Mouse (Mus musculus) G1E (cell line): Measurements from ENCODE around the gene Mipep. TPM values are rescaled to one million over a fixed set of nuclear protein-coding genes. Genes with fewer than 3 reads are reported as not detected.

Experiments used
- ATAC-seq: 2 replicates; pipeline ENCODE4 v1.8.0; 2016; ENCODE audit warnings: mild to moderate bottlenecking; ENCODE audit not compliant: insufficient number of reproducible peaks, poor library complexity, low FRiP score, severe bottlenecking; ENCODE audit errors: extremely low read depth
- DNase-seq: peaks from one replicate; pipeline ENCODE4 v3.0.0; 2012; ENCODE audit warnings: low spot score
- H3K27me3 ChIP-seq: 2 replicates; pipeline ENCODE4 v1.6.1; 2012; ENCODE audit warnings: mild to moderate bottlenecking, low read length, inconsistent platforms; ENCODE audit not compliant: insufficient read depth
- H3K36me3 ChIP-seq: replicated peaks from 2 replicates; pipeline ENCODE3; 2012; ENCODE audit warnings: mild to moderate bottlenecking, inconsistent platforms
- H3K4me1 ChIP-seq: 2 replicates; pipeline ENCODE4 v1.6.1; 2012; ENCODE audit warnings: low read depth, low read length, inconsistent platforms, mixed read lengths; ENCODE audit not compliant: insufficient read depth
- H3K4me3 ChIP-seq: 2 replicates; pipeline ENCODE4 v1.5.1; 2012; ENCODE audit warnings: low read depth, mild to moderate bottlenecking, inconsistent platforms, low read length, moderate library complexity, mixed read lengths
- H3K9me3 ChIP-seq: replicated peaks from 2 replicates; pipeline ENCODE4 v1.6.1; 2012; ENCODE audit warnings: inconsistent platforms
- CTCF ChIP-seq: IDR thresholded peaks from 2 replicates; pipeline ENCODE4 v1.5.1; 2012; ENCODE audit warnings: low read depth, low read length, inconsistent platforms, mixed read lengths
- GATA1 ChIP-seq: IDR thresholded peaks from 2 replicates; pipeline ENCODE4 v1.6.1; 2012; ENCODE audit warnings: borderline replicate concordance, low read length, inconsistent platforms, mixed read lengths
- GATA2 ChIP-seq: IDR thresholded peaks from 2 replicates; pipeline ENCODE4 v1.6.1; 2012; ENCODE audit warnings: low read depth, low read length, inconsistent platforms, borderline replicate concordance
- POLR2AphosphoS5 ChIP-seq: IDR thresholded peaks from 2 replicates; pipeline ENCODE4 v1.6.1; 2012; ENCODE audit warnings: low read depth, low read length, inconsistent platforms; ENCODE audit not compliant: insufficient replicate concordance
- TAL1 ChIP-seq: conservative IDR thresholded peaks from 2 replicates; pipeline ENCODE4 v1.6.1; 2012; ENCODE audit warnings: low read depth, low read length, inconsistent platforms, mixed read lengths
- polyA plus RNA-seq: library from polyadenylated mRNA; stranded (reverse); fragments of >175 nt; gene quantifications from 2 replicates; pipeline ENCODE4 v1.2.3, GENCODE M21; 2012
- total RNA-seq, 2 experiments: library from RNA; stranded (forward) in 1 of 2; stranded (reverse) in 1 of 2; fragments of 200-1000 nt in 1 of 2; fragments of >200 nt in 1 of 2; fragmentation: Nextera tagmentation in 1 of 2; gene quantifications; 2 replicates each; pipeline ENCODE4 v1.2.3; 2014 to 2017

Gene Mipep
- total and polyA plus RNA-seq, 3 experiments = 13.7 to 17.7 (median 17.3) TPM

GRCm38 (mm10) chr14:60771057-60771456 lies 13.3 kb upstream of the Mipep start:
- DNase-seq = peak; percentile 23
- TF ChIP-seq GATA1 = no peak
- peak; percentile 93 for TF ChIP-seq CTCF
- no peak for TF ChIP-seq TAL1
- TF ChIP-seq POLR2AphosphoS5 = no peak
- no peak for TF ChIP-seq GATA2
- Histone ChIP-seq H3K27me3 (0 out of 2 replicates have a peak, but pooled peaks cover 17% of the 10 kb centered on the region), H3K9me3 (no peaks in the 10 kb centered on the region), H3K4me3 (no peak overlapping the region; the same call in 1 of the 2 replicates), H3K4me1 (peaks cover 3% of the 10 kb centered on the region), H3K36me3 (no peaks in the 10 kb centered on the region)
- ATAC-seq = 0 out of 2 replicates have a peak, but pooled peaks have one; percentile 45

GRCm38 (mm10) chr14:60773476-60773875 lies 10.9 kb upstream of the Mipep start:
- TF ChIP-seq CTCF (no peak), TAL1 (no peak), GATA1 (no peak), POLR2AphosphoS5 (no peak), GATA2 (no peak)
- H3K4me3 ChIP-seq = no peak overlapping the region
- no peak for DNase-seq
- H3K9me3 ChIP-seq = no peaks in the 10 kb centered on the region
- peaks cover 13% of the 10 kb centered on the region for H3K4me1 ChIP-seq
- ATAC-seq = no peak
- 0 out of 2 replicates have a peak, but pooled peaks cover 13% of the 10 kb centered on the region for H3K27me3 ChIP-seq
- H3K36me3 ChIP-seq = no peaks in the 10 kb centered on the region

- Histone ChIP-seq H3K9me3 (0 out of 2 replicates have a peak, but pooled peaks cover 3% of the 10 kb centered on the region), H3K4me1 (peaks cover 10% of the 10 kb centered on the region), H3K27me3 (peaks cover 14% of the 10 kb centered on the region; the same call in 1 of the 2 replicates), H3K36me3 (no peaks in the 10 kb centered on the region), H3K4me3 (no peak overlapping the region)
- ATAC-seq = no peak
- no peak for DNase-seq
- TF ChIP-seq POLR2AphosphoS5 (no peak), GATA1 (no peak), CTCF (no peak), TAL1 (no peak), GATA2 (no peak)
Measured at GRCm38 (mm10) chr14:60776521-60776920, 7.9 kb upstream of the Mipep start.

- H3K27me3 ChIP-seq = peaks cover 13% of the 10 kb centered on the region; the same call in 1 of the 2 replicates
- no peak for DNase-seq
- H3K9me3 ChIP-seq = 0 out of 2 replicates have a peak, but pooled peaks cover 3% of the 10 kb centered on the region
- no peak for TF ChIP-seq GATA2
- TF ChIP-seq TAL1 = no peak
- no peak for TF ChIP-seq POLR2AphosphoS5
- no peak for TF ChIP-seq GATA1
- TF ChIP-seq CTCF = no peak
- no peaks in the 10 kb centered on the region for H3K36me3 ChIP-seq
- no peak overlapping the region for H3K4me3 ChIP-seq
- peaks cover 14% of the 10 kb centered on the region for H3K4me1 ChIP-seq
- peak; percentile 40; the same call in 1 of the 2 replicates for ATAC-seq
Measured at GRCm38 (mm10) chr14:60777485-60777919, 6.9 kb upstream of the Mipep start.

- H3K27me3 ChIP-seq = peaks cover 12% of the 10 kb centered on the region
- DNase-seq = no peak
- H3K9me3 ChIP-seq = 0 out of 2 replicates have a peak, but pooled peaks cover 3% of the 10 kb centered on the region
- ATAC-seq = no peak
- TF ChIP-seq CTCF (no peak), TAL1 (no peak), GATA1 (no peak), POLR2AphosphoS5 (no peak), GATA2 (no peak)
- no peak overlapping the region for H3K4me3 ChIP-seq
- H3K36me3 ChIP-seq = no peaks in the 10 kb centered on the region
- H3K4me1 ChIP-seq = peaks cover 26% of the 10 kb centered on the region
Measured at GRCm38 (mm10) chr14:60779198-60779597, 5.2 kb upstream of the Mipep start.

- DNase-seq = no peak
- 0 out of 2 replicates have a peak, but pooled peaks cover 3% of the 10 kb centered on the region for H3K9me3 ChIP-seq
Measured at GRCm38 (mm10) chr14:60782121-60782656, 2.2 kb upstream of the Mipep start.

More at GRCm38 (mm10) chr14:60782121-60782656, 2.2 kb upstream of the Mipep start:
- TF ChIP-seq GATA1 (no peak), TAL1 (no peak), POLR2AphosphoS5 (no peak), CTCF (no peak), GATA2 (no peak)
- Histone ChIP-seq H3K4me1 (peaks cover 35% of the 10 kb centered on the region), H3K4me3 (no peak overlapping the region), H3K27me3 (peaks cover 12% of the 10 kb centered on the region), H3K36me3 (peaks cover 5% of the 10 kb centered on the region)
- no peak for ATAC-seq
